Mouse (Mus musculus) hematopoietic stem cell, adult 5-6 weeks (primary cell): ENCODE data around the gene Aif1. TPM values are rescaled to one million over a fixed set of nuclear protein-coding genes. Genes with fewer than 3 reads are reported as not detected.

Experiments
- ATAC-seq, 2 experiments: fragments of 125-278 bp in 1 of 2; replicated peaks in 1 of 2; 2 replicates each; pipeline ENCODE4 v1.8.0; 2016 to 2017; ENCODE audit warnings: inconsistent platforms in 2 of 2, mild to moderate bottlenecking in 2 of 2, moderate number of reproducible peaks in 2 of 2, low read depth in 1 of 2, moderate TSS enrichment in 1 of 2; ENCODE audit not compliant: low FRiP score in 2 of 2, poor library complexity in 2 of 2, severe bottlenecking in 2 of 2, insufficient read depth in 1 of 2, low TSS enrichment in 1 of 2
- total RNA-seq: library from RNA; stranded (forward); fragments of 172-1452, 232-1000 nt; gene quantifications from 2 replicates; pipeline ENCODE4 v1.2.3, GENCODE M21; 2017

Gene Aif1
- total RNA-seq, 1 experiment from 2014 or later = not detected

DNA sequence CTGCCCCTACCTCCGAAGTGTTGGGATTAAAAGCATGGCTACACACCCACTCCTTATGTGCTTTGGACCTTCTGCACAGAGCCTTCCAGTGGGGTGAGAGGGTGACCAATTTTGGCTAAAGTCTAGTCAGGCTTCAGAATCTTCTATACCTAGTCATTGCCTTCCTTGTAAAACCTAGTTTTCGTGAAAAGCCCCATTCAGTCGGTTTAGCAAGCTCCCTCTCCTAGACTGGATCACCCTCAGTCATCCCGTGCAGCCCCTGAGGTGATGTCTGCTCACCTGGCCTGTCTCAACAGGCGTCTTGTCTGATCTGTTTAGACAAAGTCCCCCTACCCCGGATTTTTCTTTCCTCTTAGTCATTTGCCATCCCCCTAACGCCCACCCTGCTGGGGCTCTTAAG, 22.2 kb upstream of the Aif1 start:
- ATAC-seq = no peak

DNA sequence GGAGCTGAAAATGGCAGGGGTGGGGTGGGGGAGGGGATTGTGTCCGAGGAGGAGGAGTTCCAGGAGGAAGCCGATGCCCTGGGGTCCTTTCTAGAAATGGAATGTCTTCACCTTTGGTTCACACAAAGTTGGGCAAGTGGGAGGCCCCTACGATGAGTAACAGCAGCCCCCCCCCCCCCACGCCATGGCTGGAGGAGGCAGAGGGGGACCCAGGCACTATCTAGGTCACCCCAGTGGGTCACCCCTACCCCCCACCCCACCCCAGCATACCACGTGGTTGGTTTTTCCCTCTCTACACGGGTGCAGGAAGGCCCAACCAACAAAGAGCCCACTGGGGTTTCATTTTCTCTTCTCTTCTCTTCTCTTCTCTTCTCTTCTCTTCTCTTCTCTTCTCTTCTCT, 21.3 kb upstream of the Aif1 start:
- no peak for ATAC-seq

DNA sequence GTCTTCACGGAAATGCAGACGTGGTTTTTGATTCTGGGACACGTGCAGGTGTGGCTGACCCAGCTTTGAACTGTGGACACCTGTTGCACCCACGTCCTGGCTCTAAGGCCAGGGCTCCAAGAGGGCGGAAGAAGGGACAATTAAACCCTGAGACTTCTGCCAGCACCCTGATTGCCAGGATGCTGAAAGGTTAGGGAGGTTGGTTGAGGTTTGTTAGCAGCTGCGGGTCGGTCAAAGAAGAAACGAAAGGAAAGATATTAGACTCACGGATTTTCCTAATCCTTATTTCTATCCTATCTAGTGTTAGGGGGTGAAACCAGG, 20.4 kb upstream of the Aif1 start:
- no peak for ATAC-seq

DNA sequence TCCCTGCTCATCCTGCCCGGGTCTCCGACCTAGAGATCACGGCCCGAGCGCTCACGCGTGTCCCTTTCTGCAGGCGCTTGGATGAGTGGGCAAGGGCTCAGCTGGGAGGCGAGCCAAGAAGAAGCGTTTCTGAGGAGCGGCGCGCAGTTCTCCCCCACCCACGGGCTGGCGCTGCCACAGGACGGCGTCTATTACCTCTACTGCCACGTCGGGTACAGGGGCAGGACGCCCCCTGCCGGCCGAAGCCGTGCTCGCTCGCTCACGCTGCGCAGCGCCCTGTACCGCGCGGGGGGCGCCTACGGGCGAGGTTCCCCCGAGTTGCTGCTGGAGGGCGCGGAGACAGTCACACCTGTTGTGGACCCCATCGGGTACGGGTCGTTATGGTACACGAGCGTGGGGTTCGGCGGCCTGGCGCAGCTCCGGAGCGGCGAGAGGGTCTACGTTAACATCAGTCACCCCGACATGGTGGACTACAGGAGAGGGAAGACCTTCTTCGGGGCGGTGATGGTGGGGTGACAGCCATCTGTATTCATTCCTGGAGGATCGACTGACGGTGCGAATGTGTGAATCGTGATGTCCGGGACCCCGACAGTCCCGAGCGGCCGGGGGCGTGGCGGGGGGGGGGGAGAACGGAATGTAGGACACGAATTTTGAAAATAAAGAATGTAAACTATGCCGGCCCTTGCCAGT, 19.9 kb upstream of the Aif1 start:
- peak; percentile 68 to 75 for ATAC-seq

DNA sequence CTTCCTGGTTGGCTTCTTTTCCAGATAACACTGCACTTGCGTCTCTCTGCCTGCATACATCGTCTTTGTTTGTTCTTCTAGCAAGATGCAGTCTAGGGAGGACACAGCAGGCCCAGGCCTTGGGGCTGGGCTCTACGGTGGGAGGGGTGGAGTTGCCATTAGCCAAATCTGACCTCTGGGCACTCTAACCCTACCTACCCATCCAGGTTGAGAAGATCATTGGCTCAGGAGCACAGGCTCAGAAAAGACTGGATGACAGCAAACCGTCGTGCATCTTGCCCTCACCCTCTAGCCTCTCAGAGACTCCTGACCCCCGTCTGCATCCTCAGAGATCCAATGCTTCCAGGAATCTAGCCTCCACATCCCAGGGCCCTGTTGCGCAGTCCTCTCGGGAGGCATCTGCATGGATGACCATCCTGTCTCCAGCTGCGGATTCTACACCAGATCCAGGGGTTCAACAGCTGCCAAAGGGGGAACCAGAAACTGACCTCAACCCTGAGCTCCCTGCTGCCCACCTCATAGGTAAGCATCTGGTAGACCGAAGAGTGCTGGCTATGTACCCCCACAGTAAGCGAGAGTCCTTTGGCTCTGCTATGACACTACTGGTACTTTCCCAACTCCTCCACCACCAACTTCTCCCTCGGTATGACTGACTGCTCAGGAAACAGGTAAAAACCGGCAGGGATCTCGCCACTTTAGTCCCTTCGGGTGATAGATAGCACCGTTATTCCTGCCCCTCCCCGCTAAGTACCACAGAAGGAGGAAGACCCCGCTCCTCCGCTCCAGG, 19.2 kb upstream of the Aif1 start:
- ATAC-seq = no peak

DNA sequence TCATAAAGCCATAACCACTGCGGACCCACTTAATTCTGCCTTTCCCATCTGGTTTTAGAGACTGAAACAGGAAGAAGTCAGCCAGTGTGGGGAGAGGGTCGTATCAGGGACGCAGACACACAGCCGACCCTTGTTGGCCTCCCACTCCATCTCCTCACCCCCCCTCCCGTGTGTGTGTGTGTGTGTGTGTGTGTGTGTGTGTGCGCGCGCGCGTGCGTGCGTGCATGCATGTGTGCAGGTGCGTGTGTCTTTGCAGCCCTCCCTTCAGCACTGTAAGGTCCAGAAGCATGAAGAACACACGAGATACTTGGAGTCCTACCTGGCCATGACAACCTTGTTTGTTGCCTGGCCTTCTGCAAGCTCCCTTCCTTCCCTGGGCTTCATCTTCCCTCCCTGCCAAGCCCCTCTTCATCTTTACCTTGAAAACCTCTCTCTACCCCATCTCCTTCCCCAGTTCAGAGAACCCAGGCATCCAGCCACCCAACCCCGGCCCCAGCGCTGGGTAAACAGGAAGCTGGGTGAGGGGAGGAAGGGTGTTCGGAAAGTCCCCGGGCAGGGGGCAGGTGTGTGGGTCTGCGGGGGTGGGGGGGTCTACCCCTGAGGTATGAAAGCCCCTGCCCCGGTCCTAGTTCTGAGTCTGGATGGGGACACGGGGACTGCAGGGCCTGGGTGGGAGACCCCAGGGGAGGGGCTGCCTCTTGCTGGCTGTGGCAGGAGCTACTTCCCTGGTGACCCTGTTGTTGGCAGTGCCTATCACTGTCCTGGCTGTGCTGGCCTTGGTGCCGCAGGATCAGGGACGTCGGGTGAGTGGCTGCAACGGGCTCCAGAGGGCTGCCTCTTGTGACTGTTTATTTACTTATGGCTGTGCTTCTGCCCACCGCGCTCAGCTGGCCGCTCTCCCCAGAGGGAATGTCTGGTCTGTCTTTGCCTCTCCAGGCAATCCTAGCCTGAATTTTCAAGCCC, 18.3 kb upstream of the Aif1 start, which contains the start of gene Ltb:
TSS of gene Ltb (plus strand) at position 559 of the 963 bp plus-strand sequence.
- ATAC-seq = no peak

DNA sequence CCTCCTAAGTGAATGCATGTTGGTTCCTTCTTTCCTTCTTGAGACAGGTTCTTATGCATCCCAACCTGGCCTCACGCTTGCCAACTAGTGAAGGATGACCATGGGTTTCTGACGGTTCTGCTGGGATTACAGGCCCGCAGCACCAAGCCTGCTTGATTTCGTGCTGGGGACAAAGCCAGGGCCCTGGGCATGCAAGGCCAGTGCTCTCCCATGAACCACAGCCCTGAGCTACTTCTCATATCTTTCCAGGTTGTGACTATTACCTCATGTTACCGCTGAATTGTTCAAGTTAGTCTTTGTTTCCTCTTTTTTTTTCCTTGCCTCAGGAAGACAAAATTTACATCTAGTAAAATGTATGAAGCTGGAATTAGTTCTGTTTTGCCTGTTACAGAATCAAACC, 17.1 kb upstream of the Aif1 start:
- peak in 1 of 2 experiments; percentile 41; a peak in 2 of 4 replicates for ATAC-seq

DNA sequence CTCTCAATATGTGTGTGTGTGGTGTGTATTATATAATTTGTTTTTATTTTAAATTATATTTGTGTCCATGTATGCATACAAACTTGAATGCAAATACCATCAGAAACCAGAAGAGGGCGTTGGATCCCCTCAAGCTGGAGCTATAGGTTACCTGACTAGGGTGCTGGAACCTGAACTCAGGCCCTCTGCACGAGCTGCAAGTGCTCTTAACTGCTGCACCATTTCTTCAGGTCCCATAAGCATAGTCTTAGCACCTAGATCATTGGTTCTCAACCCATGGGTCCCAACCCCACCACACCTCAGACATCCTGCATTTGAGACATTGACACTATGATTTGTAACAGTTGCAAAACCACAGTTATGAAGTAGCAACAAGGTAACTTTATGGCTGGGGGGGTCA, 15.9 kb upstream of the Aif1 start:
- no peak for ATAC-seq

DNA sequence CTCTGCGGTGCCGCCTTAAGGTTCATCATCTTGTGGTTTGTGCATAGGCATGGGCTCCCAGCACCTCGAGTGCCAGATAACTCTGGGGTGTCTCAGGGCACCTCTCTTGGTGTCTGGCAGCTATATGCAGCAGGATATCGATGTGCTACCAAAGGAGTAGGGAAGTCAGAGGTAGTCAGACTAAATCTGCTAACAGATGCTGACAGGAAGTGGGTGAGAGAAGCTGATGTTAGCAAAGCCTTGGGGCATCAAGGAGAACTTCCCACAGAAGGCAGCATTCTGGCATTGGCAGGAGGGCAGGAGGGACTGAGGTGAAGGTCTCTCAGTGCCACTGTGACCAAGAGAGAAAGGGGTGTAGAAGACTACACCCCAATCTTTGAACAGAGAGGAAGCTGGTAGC, 14.2 kb upstream of the Aif1 start:
- ATAC-seq = 0 out of 4 replicates have a peak, but pooled peaks have one; percentile 12 to 14

DNA sequence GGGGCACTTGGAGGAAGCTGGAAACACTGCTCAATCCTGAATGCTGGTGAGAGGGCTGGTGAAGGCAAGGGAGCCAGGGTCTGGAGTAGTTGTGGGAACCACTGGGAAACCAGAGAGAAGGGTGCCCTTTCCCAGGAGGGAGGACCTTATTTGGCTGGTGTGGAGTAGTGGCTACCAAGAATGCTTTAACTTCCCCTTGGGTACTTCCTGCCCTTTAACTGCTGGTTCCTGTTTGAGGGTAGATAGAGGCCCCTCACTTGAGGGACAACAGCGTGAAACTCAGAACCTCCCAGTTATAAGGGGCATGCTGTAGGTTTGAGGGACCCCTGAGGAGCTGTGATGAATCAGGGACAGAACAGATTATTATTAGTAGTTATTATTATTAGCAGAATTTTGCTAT, 13.3 kb upstream of the Aif1 start:
- ATAC-seq = peak; percentile 38 to 65

DNA sequence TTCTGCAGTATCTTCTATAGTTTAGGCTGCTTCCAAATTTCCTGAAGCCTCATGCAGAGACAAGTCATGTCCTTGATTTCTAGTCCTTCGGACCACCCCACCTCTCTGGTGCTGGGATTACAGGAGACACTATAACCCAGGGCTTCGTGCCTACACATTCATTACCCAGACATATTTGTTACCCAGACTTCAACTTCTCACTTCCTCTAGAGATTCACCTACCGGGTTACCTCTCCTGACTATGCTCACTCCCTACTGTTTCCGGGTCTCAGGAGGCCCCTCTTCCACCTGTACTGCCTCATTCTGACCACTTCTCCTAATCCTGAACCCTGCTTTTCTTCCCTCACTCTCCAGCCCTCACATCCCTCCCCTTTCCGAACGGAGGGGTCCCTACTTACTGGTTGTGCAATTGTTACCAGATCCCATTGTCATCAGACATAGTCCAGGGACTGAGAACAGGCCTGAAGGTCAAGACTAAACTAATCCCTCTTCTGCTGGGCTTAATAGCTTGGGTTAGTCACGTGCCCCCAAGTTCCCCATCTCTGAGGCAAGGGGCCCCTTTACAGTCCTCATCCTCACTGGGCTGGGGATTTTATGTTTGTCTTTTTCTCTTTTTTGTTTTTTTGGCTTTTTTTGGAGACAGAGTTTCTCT, 12.2 kb upstream of the Aif1 start, which contains the start of gene Lst1:
TSS of gene Lst1 (minus strand) at position 481 of the 652 bp plus-strand sequence.
- no peak; a peak in 1 of 4 replicates for ATAC-seq

DNA sequence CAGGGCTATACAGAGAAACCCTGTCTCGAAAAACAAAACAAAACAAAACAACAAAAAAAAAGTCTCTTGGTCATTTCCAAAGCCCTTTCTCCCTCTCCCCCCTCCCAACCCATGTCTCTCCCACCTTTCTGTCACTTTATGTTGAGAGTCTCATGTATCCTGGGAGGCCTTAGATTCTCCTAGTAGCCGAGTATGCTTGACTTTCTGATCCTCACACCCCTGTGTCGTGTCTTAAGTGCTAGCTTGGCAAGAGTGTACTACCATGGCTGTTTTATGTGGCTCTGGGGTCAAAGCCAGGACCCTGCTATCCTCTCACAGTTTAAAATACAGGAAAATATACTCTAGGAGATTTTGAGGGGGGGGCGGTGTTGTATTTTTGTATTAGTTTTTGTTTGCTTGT, 11.5 kb upstream of the Aif1 start:
- no peak for ATAC-seq

DNA sequence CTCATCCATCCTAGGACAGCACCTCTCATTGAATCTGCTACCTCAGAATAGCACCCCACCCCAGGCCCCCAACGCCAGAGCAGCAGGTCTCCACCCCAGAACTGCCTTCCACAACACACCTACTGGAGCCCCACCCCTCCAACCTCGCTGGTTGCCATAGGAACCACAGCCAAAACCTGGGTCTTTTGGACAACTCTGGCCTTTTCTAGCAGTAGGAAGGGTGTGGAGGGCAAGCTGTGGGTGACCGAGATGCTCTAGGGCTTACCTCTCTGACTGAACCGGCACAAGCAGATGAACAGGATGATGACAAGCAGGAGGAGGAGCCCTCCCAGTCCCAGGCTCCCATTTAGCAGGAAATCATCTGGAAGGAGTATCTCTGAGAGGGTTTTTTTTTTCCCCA, 10.8 kb upstream of the Aif1 start:
- peak; percentile 46 to 63; a peak in 3 of 4 replicates for ATAC-seq

DNA sequence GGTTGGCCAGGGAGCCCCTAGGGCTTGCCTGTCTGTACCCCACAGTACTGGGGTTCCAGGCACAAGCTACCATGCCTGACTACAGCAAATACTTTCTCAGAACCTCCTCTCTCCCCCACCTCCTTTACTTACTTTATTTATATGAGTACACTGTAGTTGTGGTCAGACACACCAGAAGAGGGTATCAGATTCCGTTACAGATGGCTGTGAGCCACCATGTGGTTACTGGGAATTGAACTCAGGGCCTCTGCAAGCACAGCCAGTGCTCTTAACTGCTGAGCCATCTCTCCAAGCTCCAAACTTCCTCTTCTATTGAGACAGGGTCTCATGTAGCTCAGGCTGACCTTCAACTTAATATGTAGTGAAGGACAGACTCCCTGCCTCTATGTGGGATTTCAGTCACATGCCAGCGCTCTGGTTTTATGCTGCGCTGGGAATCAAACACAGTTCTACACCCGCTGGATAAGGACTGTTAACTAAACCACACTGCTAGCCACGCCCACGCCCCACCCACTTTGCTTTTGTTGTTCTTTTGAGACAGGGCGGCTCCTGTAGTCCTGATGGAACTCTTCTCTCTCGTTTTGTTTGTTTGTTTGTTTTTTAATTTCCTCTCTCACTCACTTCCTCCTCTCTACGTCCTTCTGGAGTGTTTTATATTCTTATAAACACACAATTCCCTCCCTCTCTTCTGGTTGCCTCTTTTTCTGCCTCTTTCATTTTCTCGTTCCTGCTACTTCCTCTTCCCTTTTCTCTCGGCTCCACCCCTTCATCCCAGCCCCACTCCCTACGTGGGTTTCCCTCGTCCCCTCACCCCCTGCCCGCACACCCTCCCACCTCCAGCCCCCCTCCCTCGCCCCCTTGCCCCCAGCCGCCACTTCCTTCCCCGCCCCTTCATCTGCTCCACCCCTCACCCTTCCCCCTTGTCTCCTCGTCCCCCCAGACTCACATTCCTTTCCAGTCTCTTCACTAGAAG, 10.1 kb upstream of the Aif1 start:
- peak; percentile 42 to 54; a peak in 3 of 4 replicates for ATAC-seq

DNA sequence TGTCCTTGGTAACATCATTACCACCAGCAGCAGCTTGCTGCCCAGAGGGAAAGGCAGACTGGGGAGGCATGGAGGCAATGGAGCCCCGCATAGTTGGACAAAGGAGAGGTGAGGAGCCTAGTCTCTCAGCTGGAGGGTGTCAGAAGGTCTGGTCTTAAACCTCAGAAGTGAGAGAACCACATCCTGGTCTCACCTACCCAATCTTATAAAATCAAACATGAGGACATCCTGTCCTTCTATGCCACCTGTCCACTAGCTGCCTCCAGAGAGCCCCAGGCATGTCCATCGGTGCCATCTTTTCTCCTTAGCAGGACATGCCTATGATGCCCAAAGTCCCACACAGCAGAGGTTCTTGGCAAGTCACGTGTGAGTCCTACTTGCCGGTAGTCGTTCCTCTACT, 4.2 kb upstream of the Aif1 start:
- no peak for ATAC-seq

DNA sequence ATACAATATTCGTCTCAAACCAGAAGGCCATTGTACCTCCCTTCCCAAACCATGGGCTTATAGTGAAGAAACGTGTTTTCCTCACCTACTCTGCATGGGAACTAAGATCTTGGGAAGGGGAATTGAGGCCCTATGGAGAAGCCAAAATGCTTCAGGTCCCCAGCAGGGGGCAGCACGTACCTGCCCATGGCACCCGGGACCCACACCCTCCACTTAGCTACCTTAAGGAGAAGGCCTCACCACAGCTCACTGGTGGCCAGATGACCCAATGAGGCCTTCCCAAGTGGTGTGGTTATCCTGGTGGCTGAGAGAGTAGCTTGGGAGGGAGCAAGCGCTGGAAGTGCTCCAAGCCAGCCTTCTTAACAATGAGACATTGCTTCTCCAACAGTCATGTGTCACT, 2.7 kb upstream of the Aif1 start:
- ATAC-seq = peak; percentile 49 to 96
